Mouse (Mus musculus): Measurements from ENCODE around the gene Gm28043. TPM values are rescaled to one million over a fixed set of nuclear protein-coding genes. Genes with fewer than 3 reads are reported as not detected.
"Not testable (repeated sequence)": the region's sequence is repeated elsewhere in the genome, so short reads cannot be mapped to it uniquely, and the experiment has no call there.

Gene Gm28043
- polyA plus RNA-seq, 1 experiment from 2014 or later = 1.1 TPM

GRCm38 (mm10) chr17:29711076-29711744 lies 96.5 kb downstream of the Gm28043 start:
- Histone ChIP-seq H3K27ac (replicated peaks) (no peak overlapping the region), H3K4me2 (replicated peaks; ENCODE audit: low read depth) (no peak overlapping the region), H3K27me3 (ENCODE audit: control insufficient read depth, insufficient read depth, low read length) (no peaks in the 10 kb centered on the region), H3K36me3 (ENCODE audit: control insufficient read depth, insufficient read depth, low read length) (no peaks in the 10 kb centered on the region), H3K4me3 (ENCODE audit: low read depth, low read length) (no peak overlapping the region), H3K4me1 (replicated peaks; ENCODE audit: control insufficient read depth, insufficient read depth) (peaks cover 10% of the 10 kb centered on the region), H3K9ac (ENCODE audit: low read length) (no peak overlapping the region), H3K9me3 (ENCODE audit: control insufficient read depth, low read length) (no peaks in the 10 kb centered on the region)
- no peak for TF ChIP-seq EP300 (optimal IDR thresholded peaks at IDR 0.05)
- TF ChIP-seq CTCF (IDR thresholded peaks at IDR 0.05; ENCODE audit: low read depth) = no peak
- DNase-seq (ENCODE audit: low spot score) (no peak), ATAC-seq (ENCODE audit: low FRiP score, low TSS enrichment) (no peak)
- 49% methylated on average over 19 of the region's 19 CpGs for WGBS

- peaks cover 10% of the 10 kb centered on the region for H3K4me1 ChIP-seq (replicated peaks; ENCODE audit: control insufficient read depth, insufficient read depth)
- no peaks in the 10 kb centered on the region for H3K27me3 ChIP-seq (ENCODE audit: control insufficient read depth, insufficient read depth, low read length)
- H3K36me3 ChIP-seq (ENCODE audit: control insufficient read depth, insufficient read depth, low read length) = no peaks in the 10 kb centered on the region
- no peaks in the 10 kb centered on the region for H3K9me3 ChIP-seq (ENCODE audit: control insufficient read depth, low read length)
- WGBS = 48% methylated on average over 8 of the region's 8 CpGs
- no peak overlapping the region for H3K27ac ChIP-seq (replicated peaks)
- ATAC-seq (ENCODE audit: low FRiP score, low TSS enrichment) (no peak), DNase-seq (ENCODE audit: low spot score) (no peak)
- no peak overlapping the region for H3K9ac ChIP-seq (ENCODE audit: low read length)
- H3K4me2 ChIP-seq (replicated peaks; ENCODE audit: low read depth) = no peak overlapping the region
- no peak for TF ChIP-seq CTCF (IDR thresholded peaks at IDR 0.05; ENCODE audit: low read depth)
- TF ChIP-seq EP300 (optimal IDR thresholded peaks at IDR 0.05) = no peak
- no peak overlapping the region for H3K4me3 ChIP-seq (ENCODE audit: low read depth, low read length)
Measured at GRCm38 (mm10) chr17:29711745-29712431, 97.2 kb downstream of the Gm28043 start.

- H3K27me3 ChIP-seq (ENCODE audit: control insufficient read depth, insufficient read depth, low read length) = no peaks in the 10 kb centered on the region
- ATAC-seq (ENCODE audit: low FRiP score, low TSS enrichment) (no peak), DNase-seq (ENCODE audit: low spot score) (no peak)
- TF ChIP-seq CTCF (IDR thresholded peaks at IDR 0.05; ENCODE audit: low read depth) = no peak
- no peak for TF ChIP-seq EP300 (optimal IDR thresholded peaks at IDR 0.05)
- H3K27ac ChIP-seq (replicated peaks) = no peak overlapping the region
- WGBS = 71% methylated on average over 7 of the region's 7 CpGs
- H3K36me3 ChIP-seq (ENCODE audit: control insufficient read depth, insufficient read depth, low read length) = no peaks in the 10 kb centered on the region
- no peak overlapping the region for H3K9ac ChIP-seq (ENCODE audit: low read length)
- H3K4me2 ChIP-seq (replicated peaks; ENCODE audit: low read depth) = no peak overlapping the region
- H3K4me1 ChIP-seq (replicated peaks; ENCODE audit: control insufficient read depth, insufficient read depth) = peaks cover 12% of the 10 kb centered on the region
- H3K9me3 ChIP-seq (ENCODE audit: control insufficient read depth, low read length) = no peaks in the 10 kb centered on the region
- H3K4me3 ChIP-seq (ENCODE audit: low read depth, low read length) = no peak overlapping the region
Measured at GRCm38 (mm10) chr17:29712565-29712964, 97.9 kb downstream of the Gm28043 start.

GRCm38 (mm10) chr17:29713734-29714133 lies 99.1 kb downstream of the Gm28043 start:
- not testable (repeated sequence) for H3K27ac ChIP-seq (replicated peaks); ATAC-seq (ENCODE audit: low FRiP score, low TSS enrichment); DNase-seq (ENCODE audit: low spot score); H3K27me3 ChIP-seq (ENCODE audit: control insufficient read depth, insufficient read depth, low read length); H3K4me2 ChIP-seq (replicated peaks; ENCODE audit: low read depth); H3K4me3 ChIP-seq (ENCODE audit: low read depth, low read length); H3K36me3 ChIP-seq (ENCODE audit: control insufficient read depth, insufficient read depth, low read length); H3K9me3 ChIP-seq (ENCODE audit: control insufficient read depth, low read length); H3K9ac ChIP-seq (ENCODE audit: low read length)
- 95% methylated on average over 4 of the region's 4 CpGs for WGBS
- H3K4me1 ChIP-seq (replicated peaks; ENCODE audit: control insufficient read depth, insufficient read depth) = peaks cover 12% of the 10 kb centered on the region

GRCm38 (mm10) chr17:29716732-29717445 lies 102.2 kb downstream of the Gm28043 start, which contains the start of gene Ccdc167:
Gene Ccdc167, minus strand, starts transcription at chr17:29717044.
- Histone ChIP-seq H3K4me3 (ENCODE audit: low read depth, low read length) (peak within 1 kb of the TSS; percentile 58), H3K9ac (ENCODE audit: low read length) (peak within 1 kb of the TSS; percentile 67), H3K4me2 (replicated peaks; ENCODE audit: low read depth) (peak within 1 kb of the TSS; percentile 63), H3K27ac (replicated peaks) (no peak within 1 kb of the TSS), H3K36me3 (ENCODE audit: control insufficient read depth, insufficient read depth, low read length) (no peaks in the 10 kb centered on the region), H3K27me3 (ENCODE audit: control insufficient read depth, insufficient read depth, low read length) (no peaks in the 10 kb centered on the region), H3K9me3 (ENCODE audit: control insufficient read depth, low read length) (no peaks in the 10 kb centered on the region), H3K4me1 (replicated peaks; ENCODE audit: control insufficient read depth, insufficient read depth) (0 out of 2 replicates have a peak, but pooled peaks cover 2% of the 10 kb centered on the region)
- peak; percentile 96 for DNase-seq (ENCODE audit: low spot score)
- peak; percentile 97 for ATAC-seq (ENCODE audit: low FRiP score, low TSS enrichment)
- TF ChIP-seq CTCF (IDR thresholded peaks at IDR 0.05; ENCODE audit: low read depth) = no peak
- TF ChIP-seq EP300 (optimal IDR thresholded peaks at IDR 0.05) = no peak
- WGBS = 5% methylated on average over 41 of the region's 41 CpGs

Measured in stomach, postnatal 0 days (tissue).